Mouse (Mus musculus): ENCODE results near the gene Tcn2. TPM values are rescaled to one million over a fixed set of nuclear protein-coding genes. Genes with fewer than 3 reads are reported as not detected.

The Tcn2 gene
- polyA plus RNA-seq (2014; fragmentation: Illumina TruSeq; extraction: RNeasy Lipid Tissue Mini Kit (QIAGEN cat#74804); ENCODE audit: low replicate concordance), result 2.6 TPM

GRCm38 (mm10) chr11:3931511-3932211 lies at the start of gene Tcn2:
TSS of gene Tcn2 (minus strand) at chr11:3932159.

GRCm38 (mm10) chr11:3976678-3977077 lies 44.7 kb upstream of the Tcn2 start, which contains the start of gene 4930556J24Rik:
TSS of gene 4930556J24Rik (minus strand) at chr11:3976778.

DNA sequence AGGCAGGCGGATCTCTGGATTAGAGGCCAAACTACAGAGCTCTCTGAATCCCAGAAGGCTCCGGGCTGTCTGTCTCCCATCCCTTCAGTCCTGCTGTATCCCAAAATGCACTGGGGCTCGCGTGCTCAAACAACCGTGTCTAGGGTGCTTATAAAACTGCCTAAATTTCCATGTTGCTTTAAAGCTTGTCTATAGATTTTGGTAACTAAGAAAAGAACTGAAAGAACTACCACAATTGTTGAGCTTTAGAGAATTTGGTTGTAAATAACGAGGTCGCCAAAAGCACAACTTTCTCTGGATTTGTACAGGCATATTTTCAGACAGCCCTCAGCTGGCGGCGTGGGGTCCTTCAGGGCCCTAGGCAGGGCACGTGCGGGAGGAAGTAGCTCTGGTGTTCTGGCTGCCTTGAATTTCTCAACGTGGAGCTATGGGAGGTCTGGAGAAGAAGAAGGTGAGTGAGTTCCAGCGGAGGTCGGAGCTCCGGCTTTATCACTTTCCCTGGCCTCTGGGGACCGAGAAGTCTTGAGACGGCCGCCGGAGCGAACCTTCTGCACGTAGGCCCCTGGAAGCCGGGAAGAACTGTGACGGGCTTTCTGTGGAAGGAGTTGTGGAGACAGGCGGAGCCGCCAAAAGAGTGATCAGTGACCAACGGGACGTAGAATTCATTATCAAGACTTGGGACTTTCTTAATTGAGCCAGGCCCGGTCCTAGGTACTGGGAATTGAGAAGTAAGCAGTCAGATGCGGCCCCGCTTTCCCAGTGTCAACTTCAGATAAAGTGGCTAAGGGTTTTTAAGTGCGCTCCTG lies 31.9 kb upstream of the Tcn2 start, which contains the start of gene Pes1:
Gene Pes1, plus strand, starts transcription at position 366 of the 806 bp plus-strand sequence.

GRCm38 (mm10) chr11:3914109-3914840 lies 17.7 kb downstream of the Tcn2 start, which contains the start of gene Slc35e4:
TSS of gene Slc35e4 (minus strand) at chr11:3914664.

GRCm38 (mm10) chr11:3894406-3895281 lies 37.3 kb downstream of the Tcn2 start, which contains the start of the genes 4921536K21Rik and Dusp18:
TSS of gene 4921536K21Rik (minus strand) at chr11:3895098.
TSS of gene Dusp18 (plus strand) at chr11:3895240.

Other genes with a start within 250 kb of the Tcn2 start
- not detected for gene Osbp2, start 68.3 kb downstream of the Tcn2 start, polyA plus RNA-seq (2014; fragmentation: Illumina TruSeq; extraction: RNeasy Lipid Tissue Mini Kit (QIAGEN cat#74804); ENCODE audit: low replicate concordance)
- gene 4921536K21Rik, start 37.1 kb downstream of the Tcn2 start, polyA plus RNA-seq (2014; fragmentation: Illumina TruSeq; extraction: RNeasy Lipid Tissue Mini Kit (QIAGEN cat#74804); ENCODE audit: low replicate concordance), result not detected
- 1.1 TPM for gene Dusp18, start 36.9 kb downstream of the Tcn2 start, polyA plus RNA-seq (2014; fragmentation: Illumina TruSeq; extraction: RNeasy Lipid Tissue Mini Kit (QIAGEN cat#74804); ENCODE audit: low replicate concordance)
- gene Slc35e4, start 17.5 kb downstream of the Tcn2 start, polyA plus RNA-seq (2014; fragmentation: Illumina TruSeq; extraction: RNeasy Lipid Tissue Mini Kit (QIAGEN cat#74804); ENCODE audit: low replicate concordance), result not detected
- 9.3 TPM for gene Pes1, start 31.8 kb upstream of the Tcn2 start, polyA plus RNA-seq (2014; fragmentation: Illumina TruSeq; extraction: RNeasy Lipid Tissue Mini Kit (QIAGEN cat#74804); ENCODE audit: low replicate concordance)
- gene 4930556J24Rik, start 44.6 kb upstream of the Tcn2 start, polyA plus RNA-seq (2014; fragmentation: Illumina TruSeq; extraction: RNeasy Lipid Tissue Mini Kit (QIAGEN cat#74804); ENCODE audit: low replicate concordance), result not detected
- gene Gal3st1, start 51.5 kb upstream of the Tcn2 start, polyA plus RNA-seq (2014; fragmentation: Illumina TruSeq; extraction: RNeasy Lipid Tissue Mini Kit (QIAGEN cat#74804); ENCODE audit: low replicate concordance), result 0.89 TPM
- gene Sec14l4, start 99.3 kb upstream of the Tcn2 start, polyA plus RNA-seq (2014; fragmentation: Illumina TruSeq; extraction: RNeasy Lipid Tissue Mini Kit (QIAGEN cat#74804); ENCODE audit: low replicate concordance), result not detected
- not detected for gene Sec14l3, start 132.7 kb upstream of the Tcn2 start, polyA plus RNA-seq (2014; fragmentation: Illumina TruSeq; extraction: RNeasy Lipid Tissue Mini Kit (QIAGEN cat#74804); ENCODE audit: low replicate concordance)
- 11.7 TPM for gene Mtfp1, start 163.3 kb upstream of the Tcn2 start, polyA plus RNA-seq (2014; fragmentation: Illumina TruSeq; extraction: RNeasy Lipid Tissue Mini Kit (QIAGEN cat#74804); ENCODE audit: low replicate concordance)
- gene Sec14l2, start 191.3 kb upstream of the Tcn2 start, polyA plus RNA-seq (2014; fragmentation: Illumina TruSeq; extraction: RNeasy Lipid Tissue Mini Kit (QIAGEN cat#74804); ENCODE audit: low replicate concordance), result 64.0 TPM
- 2.5 TPM for gene Rnf215, start 203.0 kb upstream of the Tcn2 start, polyA plus RNA-seq (2014; fragmentation: Illumina TruSeq; extraction: RNeasy Lipid Tissue Mini Kit (QIAGEN cat#74804); ENCODE audit: low replicate concordance)
- gene Ccdc157, start 228.1 kb upstream of the Tcn2 start, polyA plus RNA-seq (2014; fragmentation: Illumina TruSeq; extraction: RNeasy Lipid Tissue Mini Kit (QIAGEN cat#74804); ENCODE audit: low replicate concordance), result 1.3 TPM
- 9.0 TPM for gene Sf3a1, start 228.2 kb upstream of the Tcn2 start, polyA plus RNA-seq (2014; fragmentation: Illumina TruSeq; extraction: RNeasy Lipid Tissue Mini Kit (QIAGEN cat#74804); ENCODE audit: low replicate concordance)

Data from small intestine, adult 10 weeks (tissue).